Mouse (Mus musculus): ENCODE data around the gene Vps37b. TPM values are rescaled to one million over a fixed set of nuclear protein-coding genes. Genes with fewer than 3 reads are reported as not detected.
A peak's percentile ranks its signal among the peaks of the same experiment; 100 is the strongest.

The Vps37b gene
- polyA plus RNA-seq, 1 experiment from 2014 or later, result 30.7 TPM

DNA sequence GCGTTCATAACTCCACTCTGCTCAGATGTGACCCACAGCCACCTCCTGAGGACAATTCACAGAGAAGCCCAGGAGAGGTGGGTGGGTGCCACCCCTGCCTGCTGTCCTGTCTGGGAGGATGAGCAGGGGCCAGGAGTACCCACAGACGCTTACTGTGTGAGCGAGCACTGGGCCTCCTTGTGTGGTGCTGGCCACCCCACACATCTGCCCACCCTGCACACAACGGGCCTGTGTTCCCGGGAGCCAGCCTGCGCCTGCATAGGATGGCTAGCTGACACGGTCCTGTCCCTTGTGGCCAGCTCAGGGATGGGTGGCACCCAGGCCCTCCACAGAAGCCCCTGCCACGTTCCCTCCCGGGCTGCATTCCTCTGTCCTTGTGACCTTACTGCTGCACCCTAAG is 46.6 kb downstream of the Vps37b start:
- H3K9me3 ChIP-seq (replicated peaks; ENCODE audit: low read length), result no peaks in the 10 kb centered on the region
- no peak overlapping the region for H3K4me3 ChIP-seq (replicated peaks; ENCODE audit: low read depth, low read length)
- DNase-seq (ENCODE audit: low spot score), result no peak
- no peak for TF ChIP-seq CTCF (IDR thresholded peaks at IDR 0.05; ENCODE audit: low read depth)
- no peaks in the 10 kb centered on the region for H3K27me3 ChIP-seq (ENCODE audit: insufficient read depth, low read length)
- H3K9ac ChIP-seq (ENCODE audit: low read depth, low read length), result no peak overlapping the region
- H3K36me3 ChIP-seq (ENCODE audit: insufficient read depth, low read length), result no peaks in the 10 kb centered on the region
- peak overlapping the region; percentile 31; the same call in 1 of the 2 replicates for H3K27ac ChIP-seq
- WGBS, result 54% methylated on average over 9 of the region's 9 CpGs
- no peak for ATAC-seq (replicated peaks; ENCODE audit: low FRiP score, low read depth)
- 0 out of 2 replicates have a peak, but pooled peaks cover 3% of the 10 kb centered on the region for H3K4me1 ChIP-seq (replicated peaks; ENCODE audit: insufficient read depth, low read length)
- no peak overlapping the region for H3K4me2 ChIP-seq (ENCODE audit: low read length)

DNA sequence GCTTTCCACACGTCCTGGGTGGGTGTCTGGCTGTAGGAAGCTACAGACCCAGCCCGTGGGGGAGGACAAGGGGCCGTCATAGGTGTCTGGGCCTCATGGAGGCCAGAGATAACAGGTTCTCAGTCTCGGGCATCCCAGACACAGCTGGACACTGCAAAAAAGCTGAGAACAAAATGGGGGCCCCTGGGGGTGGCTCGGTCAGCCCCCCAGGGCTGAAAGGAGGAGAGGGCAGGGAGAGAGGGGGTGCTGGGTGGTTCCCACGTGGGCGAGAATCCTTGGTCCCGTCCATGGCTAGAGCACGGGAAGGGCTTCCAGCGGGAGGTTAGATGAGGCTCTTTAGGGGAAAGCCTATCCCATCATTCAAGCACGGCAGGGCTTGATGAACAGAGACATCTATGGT is 49.2 kb downstream of the Vps37b start:
- no peak for DNase-seq (ENCODE audit: low spot score)
- Histone ChIP-seq H3K4me3 (replicated peaks; ENCODE audit: low read depth, low read length) (no peak overlapping the region), H3K27me3 (ENCODE audit: insufficient read depth, low read length) (no peaks in the 10 kb centered on the region), H3K27ac (no peak overlapping the region), H3K4me2 (ENCODE audit: low read length) (no peak overlapping the region), H3K9ac (ENCODE audit: low read depth, low read length) (no peak overlapping the region), H3K9me3 (replicated peaks; ENCODE audit: low read length) (no peaks in the 10 kb centered on the region), H3K36me3 (ENCODE audit: insufficient read depth, low read length) (no peaks in the 10 kb centered on the region), H3K4me1 (replicated peaks; ENCODE audit: insufficient read depth, low read length) (0 out of 2 replicates have a peak, but pooled peaks cover 6% of the 10 kb centered on the region)
- TF ChIP-seq CTCF (IDR thresholded peaks at IDR 0.05; ENCODE audit: low read depth), result no peak
- WGBS, result 62% methylated on average over 11 of the region's 11 CpGs
- ATAC-seq (replicated peaks; ENCODE audit: low FRiP score, low read depth), result no peak

DNA sequence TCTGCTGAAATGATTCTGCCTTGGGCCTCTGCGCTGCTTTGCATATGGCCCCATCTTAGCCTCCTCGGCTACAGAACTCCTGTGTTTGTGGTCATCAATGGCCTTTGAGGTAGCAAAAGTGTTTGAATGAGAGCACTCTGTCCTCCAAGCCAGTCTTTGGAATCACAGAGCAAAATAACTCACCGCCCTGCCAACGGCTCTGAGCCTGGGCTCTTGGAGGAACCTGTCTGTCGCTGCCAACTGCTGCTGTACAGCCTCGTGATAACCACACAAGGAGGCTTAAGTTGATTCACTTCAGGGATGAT is 50.9 kb downstream of the Vps37b start:
- Histone ChIP-seq H3K27me3 (ENCODE audit: insufficient read depth, low read length) (no peaks in the 10 kb centered on the region), H3K36me3 (ENCODE audit: insufficient read depth, low read length) (no peaks in the 10 kb centered on the region), H3K27ac (no peak overlapping the region), H3K9ac (ENCODE audit: low read depth, low read length) (no peak overlapping the region), H3K4me1 (replicated peaks; ENCODE audit: insufficient read depth, low read length) (peaks cover 15% of the 10 kb centered on the region; the same call in 1 of the 2 replicates), H3K4me3 (replicated peaks; ENCODE audit: low read depth, low read length) (no peak overlapping the region), H3K4me2 (ENCODE audit: low read length) (no peak overlapping the region), H3K9me3 (replicated peaks; ENCODE audit: low read length) (no peaks in the 10 kb centered on the region)
- WGBS, result 74% methylated on average over 6 of the region's 6 CpGs
- DNase-seq (ENCODE audit: low spot score) (no peak), ATAC-seq (replicated peaks; ENCODE audit: low FRiP score, low read depth) (no peak)
- TF ChIP-seq CTCF (IDR thresholded peaks at IDR 0.05; ENCODE audit: low read depth), result no peak

DNA sequence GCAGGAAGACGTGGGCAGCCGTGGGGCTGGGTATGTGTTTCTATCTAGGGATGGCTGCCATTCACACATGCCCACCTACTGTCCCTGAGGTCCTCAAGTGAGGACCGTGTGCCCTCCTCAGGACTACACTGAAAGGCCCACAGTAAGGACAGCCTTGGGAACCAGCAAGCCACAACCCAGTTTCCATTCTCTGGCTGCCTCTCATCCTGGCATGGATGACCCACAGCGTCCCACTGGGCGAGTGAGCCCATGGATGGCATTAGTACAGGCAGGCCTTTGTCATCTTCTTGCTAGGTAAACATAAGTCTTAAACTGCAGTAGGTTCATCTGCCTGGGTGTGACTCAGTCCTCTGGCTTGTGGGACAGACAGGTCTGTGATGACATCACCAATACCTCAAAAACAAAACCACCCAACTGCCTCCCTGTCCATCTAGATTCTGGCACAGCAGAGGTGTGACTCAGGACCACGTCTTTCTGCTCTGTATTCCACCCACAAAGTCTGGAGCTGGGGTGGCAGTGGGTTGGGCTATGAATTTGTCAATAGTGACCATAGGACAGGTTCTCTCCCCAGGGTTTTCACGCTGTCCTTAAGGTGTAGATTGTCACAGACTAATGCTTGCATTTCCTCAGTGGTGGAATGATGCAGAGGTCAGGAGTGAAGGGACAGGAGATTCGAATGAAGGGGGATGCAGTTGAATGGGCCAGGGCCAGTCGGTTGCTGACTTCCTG is 51.4 kb downstream of the Vps37b start:
- no peaks in the 10 kb centered on the region for H3K9me3 ChIP-seq (replicated peaks; ENCODE audit: low read length)
- no peaks in the 10 kb centered on the region for H3K36me3 ChIP-seq (ENCODE audit: insufficient read depth, low read length)
- no peak overlapping the region for H3K4me3 ChIP-seq (replicated peaks; ENCODE audit: low read depth, low read length)
- ATAC-seq (replicated peaks; ENCODE audit: low FRiP score, low read depth), result no peak
- DNase-seq (ENCODE audit: low spot score), result no peak
- no peak overlapping the region for H3K4me2 ChIP-seq (ENCODE audit: low read length)
- peaks cover 20% of the 10 kb centered on the region; the same call in 1 of the 2 replicates for H3K4me1 ChIP-seq (replicated peaks; ENCODE audit: insufficient read depth, low read length)
- H3K27ac ChIP-seq, result 0 out of 2 replicates have a peak overlapping the region, but pooled peaks have one; percentile 13
- no peak overlapping the region for H3K9ac ChIP-seq (ENCODE audit: low read depth, low read length)
- TF ChIP-seq CTCF (IDR thresholded peaks at IDR 0.05; ENCODE audit: low read depth), result no peak
- no peaks in the 10 kb centered on the region for H3K27me3 ChIP-seq (ENCODE audit: insufficient read depth, low read length)
- 70% methylated on average over 9 of the region's 9 CpGs for WGBS

DNA sequence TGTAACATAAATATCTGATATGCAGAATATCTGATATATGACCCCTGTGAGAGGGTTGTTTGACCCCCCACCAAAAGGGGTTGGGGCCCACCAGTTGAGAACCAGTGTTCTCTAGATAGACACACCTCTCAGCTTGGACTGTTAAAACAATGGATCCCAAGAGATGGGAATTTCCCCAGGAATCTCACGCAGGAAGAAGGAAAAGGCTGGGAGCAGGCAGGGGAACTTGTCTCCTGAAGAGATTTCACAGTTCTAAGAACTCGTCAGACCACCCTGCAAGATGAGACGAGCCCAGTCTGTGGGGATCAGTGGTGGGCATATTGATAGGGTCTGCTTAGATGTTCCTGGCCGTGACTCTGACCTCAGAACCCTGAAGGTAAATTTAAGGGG is 52.1 kb downstream of the Vps37b start:
- Histone ChIP-seq H3K4me1 (replicated peaks; ENCODE audit: insufficient read depth, low read length) (peaks cover 20% of the 10 kb centered on the region; the same call in 1 of the 2 replicates), H3K4me3 (replicated peaks; ENCODE audit: low read depth, low read length) (no peak overlapping the region), H3K27me3 (ENCODE audit: insufficient read depth, low read length) (no peaks in the 10 kb centered on the region), H3K36me3 (ENCODE audit: insufficient read depth, low read length) (no peaks in the 10 kb centered on the region), H3K27ac (0 out of 2 replicates have a peak overlapping the region, but pooled peaks have one; percentile 13), H3K9ac (ENCODE audit: low read depth, low read length) (no peak overlapping the region), H3K9me3 (replicated peaks; ENCODE audit: low read length) (no peaks in the 10 kb centered on the region), H3K4me2 (ENCODE audit: low read length) (no peak overlapping the region)
- DNase-seq (ENCODE audit: low spot score) (no peak), ATAC-seq (replicated peaks; ENCODE audit: low FRiP score, low read depth) (no peak)
- TF ChIP-seq CTCF (IDR thresholded peaks at IDR 0.05; ENCODE audit: low read depth), result no peak
- 61% methylated on average over 4 of the region's 4 CpGs for WGBS

DNA sequence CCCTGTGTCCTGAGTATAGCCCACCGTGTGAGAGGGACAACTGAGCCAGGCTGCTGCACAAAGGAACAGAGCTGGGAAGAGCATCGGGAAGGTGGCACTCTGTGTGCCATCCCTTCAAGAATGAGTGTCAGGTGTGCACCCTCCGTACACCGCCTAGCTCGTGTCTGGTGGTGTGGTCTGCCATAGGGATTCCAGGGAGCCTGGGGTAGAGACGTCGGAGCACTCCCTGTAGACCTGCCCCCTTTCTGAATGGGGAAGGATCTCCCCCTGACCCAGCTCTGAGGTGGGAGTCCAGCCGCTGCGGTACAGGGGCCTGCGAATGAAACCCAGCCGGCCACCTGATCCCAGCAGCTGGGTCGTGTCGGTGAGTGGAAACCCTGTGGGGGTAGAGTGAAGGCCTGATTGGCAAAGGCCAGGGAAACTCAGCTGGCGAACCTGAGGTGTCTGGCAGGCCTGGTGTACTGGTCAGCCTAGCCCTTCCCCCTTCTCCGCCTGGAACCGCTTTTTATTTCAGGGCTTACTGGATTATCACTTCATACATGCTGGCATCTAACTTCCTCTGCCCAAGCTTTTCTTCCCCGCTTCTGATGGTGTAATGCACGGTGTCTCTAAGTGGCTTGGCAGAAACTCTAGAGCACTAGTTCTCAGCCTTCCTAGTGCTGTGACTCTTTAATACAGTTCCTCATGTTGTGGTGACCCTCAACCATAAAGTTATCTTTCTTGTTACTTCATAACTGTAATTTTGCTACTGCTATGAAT is 52.7 kb downstream of the Vps37b start:
- H3K9ac ChIP-seq (ENCODE audit: low read depth, low read length), result no peak overlapping the region
- ATAC-seq (replicated peaks; ENCODE audit: low FRiP score, low read depth) (no peak; the same call in 1 of the 2 replicates), DNase-seq (ENCODE audit: low spot score) (no peak)
- no peaks in the 10 kb centered on the region for H3K27me3 ChIP-seq (ENCODE audit: insufficient read depth, low read length)
- 52% methylated on average over 18 of the region's 18 CpGs for WGBS
- H3K4me1 ChIP-seq (replicated peaks; ENCODE audit: insufficient read depth, low read length), result peaks cover 20% of the 10 kb centered on the region; the same call in 1 of the 2 replicates
- no peak overlapping the region for H3K4me3 ChIP-seq (replicated peaks; ENCODE audit: low read depth, low read length)
- H3K36me3 ChIP-seq (ENCODE audit: insufficient read depth, low read length), result no peaks in the 10 kb centered on the region
- H3K27ac ChIP-seq, result peak overlapping the region; percentile 36
- H3K4me2 ChIP-seq (ENCODE audit: low read length), result no peak overlapping the region
- no peaks in the 10 kb centered on the region for H3K9me3 ChIP-seq (replicated peaks; ENCODE audit: low read length)
- TF ChIP-seq CTCF (IDR thresholded peaks at IDR 0.05; ENCODE audit: low read depth), result no peak

All from kidney, postnatal 0 days (tissue).